Comparison of ENCODE assay signal across 9 mouse cellular contexts in genomic region chr4:136834439-136834814, GRCm38 (mm10). TPM values are rescaled to one million over a fixed set of nuclear protein-coding genes. Genes with fewer than 3 reads are reported as not detected.
A peak's percentile ranks its signal among the peaks of the same experiment; 100 is the strongest.
DNase-seq lines count a peak whose midpoint lies in the region; ATAC-seq and TF ChIP-seq lines count a peak whose summit lies in the region.
"Had no signal": no experiment of that assay in that cellular context is flagged by ENCODE, and none has a peak within 500 bp of the region (broad histone marks: within the 10 kb centered on the region; RNA-seq: fewer than 3 reads in every experiment).

No protein-coding gene starts in this region.

- peak overlapping the region; percentile 98 for H3K4me2 ChIP-seq in embryonic facial prominence, embryonic 11.5 days (ENCODE audit: low read depth, low read length)
- peak overlapping the region; percentile 99 for H3K4me2 ChIP-seq in intestine, embryonic 14.5 days (ENCODE audit: low read length)
- H3K4me2 ChIP-seq in neural tube, embryonic 12.5 days (replicated peaks), result peak overlapping the region; percentile 92

- 15% methylated on average over 12 of the region's 12 CpGs for WGBS in embryonic facial prominence, embryonic 11.5 days
- 15% methylated on average over 12 of the region's 12 CpGs for WGBS in intestine, embryonic 14.5 days
- 12% methylated on average over 12 of the region's 12 CpGs for WGBS in neural tube, embryonic 12.5 days

- H3K36me3 ChIP-seq in embryonic facial prominence, embryonic 11.5 days (replicated peaks; ENCODE audit: control insufficient read depth, insufficient read depth, low read depth, low read length), result no peaks in the 10 kb centered on the region
- no peaks in the 10 kb centered on the region for H3K36me3 ChIP-seq in intestine, embryonic 14.5 days (ENCODE audit: control insufficient read depth, insufficient read depth, low read length)
- no peaks in the 10 kb centered on the region for H3K36me3 ChIP-seq in neural tube, embryonic 12.5 days

- peak overlapping the region; percentile 94 for H3K9ac ChIP-seq in embryonic facial prominence, embryonic 11.5 days (replicated peaks; ENCODE audit: low read length)
- H3K9ac ChIP-seq in intestine, embryonic 14.5 days (ENCODE audit: low read length), result peak overlapping the region; percentile 72
- H3K9ac ChIP-seq in neural tube, embryonic 12.5 days, result peak overlapping the region; percentile 99

- H3K4me1 ChIP-seq in embryonic facial prominence, embryonic 11.5 days (ENCODE audit: control insufficient read depth, insufficient read depth, low read length), result peaks cover 22% of the 10 kb centered on the region
- H3K4me1 ChIP-seq in intestine, embryonic 14.5 days (replicated peaks; ENCODE audit: control insufficient read depth, insufficient read depth, low read length), result peaks cover 66% of the 10 kb centered on the region
- peaks cover 76% of the 10 kb centered on the region for H3K4me1 ChIP-seq in neural tube, embryonic 12.5 days

- no peak for ATAC-seq in embryonic facial prominence, embryonic 11.5 days (replicated peaks; ENCODE audit: insufficient number of reproducible peaks, low FRiP score, low TSS enrichment, low read depth)
- no peak for ATAC-seq in intestine, embryonic 14.5 days (replicated peaks; ENCODE audit: low FRiP score, low TSS enrichment, low read depth)
- no peak for ATAC-seq in neural tube, embryonic 12.5 days (ENCODE audit: low FRiP score, low read depth)

- H3K27ac ChIP-seq in layer of hippocampus, adult 2 months, result no peak overlapping the region
- no peak overlapping the region for H3K27ac ChIP-seq in embryonic facial prominence, embryonic 11.5 days (replicated peaks; ENCODE audit: low read depth, low read length)
- H3K27ac ChIP-seq in intestine, embryonic 14.5 days (ENCODE audit: low read depth), result no peak overlapping the region
- no peak overlapping the region for H3K27ac ChIP-seq in neural tube, embryonic 12.5 days

- no peaks in the 10 kb centered on the region for H3K27me3 ChIP-seq in embryonic facial prominence, embryonic 11.5 days (ENCODE audit: control insufficient read depth, insufficient read depth, low read length)
- no peaks in the 10 kb centered on the region for H3K27me3 ChIP-seq in intestine, embryonic 14.5 days (replicated peaks; ENCODE audit: control insufficient read depth, insufficient read depth, low read length)
- H3K27me3 ChIP-seq in neural tube, embryonic 12.5 days (replicated peaks), result 0 out of 2 replicates have a peak, but pooled peaks cover 4% of the 10 kb centered on the region

- peak in 1 of 2 experiments; percentile 22 for DNase-seq in layer of hippocampus, adult 2 months (ENCODE audit: low spot score in 2 of 2)
- no peak for DNase-seq in layer of hippocampus, adult 9-11 months
- peak; percentile 26 for DNase-seq in embryonic facial prominence, embryonic 11.5 days (ENCODE audit: low spot score)
- DNase-seq in intestine, embryonic 14.5 days (ENCODE audit: low spot score), result no peak
- DNase-seq in retina, postnatal 1 day, result no peak
- no peak for DNase-seq in right cerebral cortex, postnatal 4 days
- no peak for DNase-seq in adrenal gland, postnatal 10 days
- DNase-seq: heart, postnatal 4 days had no signal

- H3K4me3 ChIP-seq in layer of hippocampus, adult 2 months, result peak overlapping the region; percentile 69
- H3K4me3 ChIP-seq in embryonic facial prominence, embryonic 11.5 days (ENCODE audit: low read depth, low read length), result peak overlapping the region; percentile 92
- peak overlapping the region; percentile 76 for H3K4me3 ChIP-seq in intestine, embryonic 14.5 days (ENCODE audit: low read depth, low read length)
- H3K4me3 ChIP-seq in neural tube, embryonic 12.5 days, result peak overlapping the region; percentile 97

- no peaks in the 10 kb centered on the region for H3K9me3 ChIP-seq in embryonic facial prominence, embryonic 11.5 days (replicated peaks; ENCODE audit: control insufficient read depth, low read length)
- no peaks in the 10 kb centered on the region for H3K9me3 ChIP-seq in intestine, embryonic 14.5 days (ENCODE audit: control insufficient read depth, low read length)
- H3K9me3 ChIP-seq in neural tube, embryonic 12.5 days, result no peaks in the 10 kb centered on the region

- no peak for TF ChIP-seq CTCF in layer of hippocampus, adult 2 months (conservative IDR thresholded peaks at IDR 0.05)

RNA-seq across cellular contexts. Expression of gene Ephb2, which starts 1.4 kb away (rescaled TPM):
- total RNA-seq in layer of hippocampus, adult 2 months (2021), result 10 to 100 TPM; 21.8 to 22.1 TPM
- polyA plus RNA-seq in embryonic facial prominence, embryonic 11.5 days (2014; fragmentation: Nextera tagmentation; extraction: Ambion mirVana), result 11.0 and 11.7 TPM in 2 replicates
- polyA plus RNA-seq in intestine, embryonic 14.5 days (2014; fragmentation: Nextera tagmentation; extraction: Ambion mirVana), result 8.8 and 11.4 TPM in 2 replicates
- polyA plus RNA-seq in neural tube, embryonic 12.5 days (2016; fragmentation: Nextera tagmentation; extraction: Ambion mirVana), result 22.0 and 30.3 TPM in 2 replicates
- total RNA-seq in adrenal gland, postnatal 10 days (2021), result 10 to 100 TPM in 1 of 2 experiments, 1 to 10 TPM in 1; 8.5 to 12.4 TPM

RNA-seq across cellular contexts. Expression of gene C1qb, which starts 51.6 kb away (rescaled TPM):
- total RNA-seq in layer of hippocampus, adult 2 months (2021), result 10 to 100 TPM; 51.1 to 52.0 TPM
- polyA plus RNA-seq in embryonic facial prominence, embryonic 11.5 days (2014; fragmentation: Nextera tagmentation; extraction: Ambion mirVana), result 28.9 and 31.9 TPM in 2 replicates
- polyA plus RNA-seq in intestine, embryonic 14.5 days (2014; fragmentation: Nextera tagmentation; extraction: Ambion mirVana), result 62.3 and 62.8 TPM in 2 replicates
- polyA plus RNA-seq in neural tube, embryonic 12.5 days (2016; fragmentation: Nextera tagmentation; extraction: Ambion mirVana), result 32.6 and 34.9 TPM in 2 replicates
- total RNA-seq in adrenal gland, postnatal 10 days (2021), result 10 to 100 TPM; 30.0 to 42.6 TPM

RNA-seq across cellular contexts. Expression of gene C1qc, which starts 58.4 kb away (rescaled TPM):
- 10 to 100 TPM; 40.0 to 41.8 TPM for total RNA-seq in layer of hippocampus, adult 2 months (2021)
- 14.5 and 16.7 TPM in 2 replicates for polyA plus RNA-seq in embryonic facial prominence, embryonic 11.5 days (2014; fragmentation: Nextera tagmentation; extraction: Ambion mirVana)
- polyA plus RNA-seq in intestine, embryonic 14.5 days (2014; fragmentation: Nextera tagmentation; extraction: Ambion mirVana), result 27.5 and 32.3 TPM in 2 replicates
- 19.6 and 21.3 TPM in 2 replicates for polyA plus RNA-seq in neural tube, embryonic 12.5 days (2016; fragmentation: Nextera tagmentation; extraction: Ambion mirVana)
- total RNA-seq in adrenal gland, postnatal 10 days (2021), result 10 to 100 TPM; 23.7 to 31.8 TPM
